Mouse (Mus musculus) CH12.LX (cell line): ENCODE measurements around the gene Glra3.

Experiments used
- CTCF ChIP-seq, 2 experiments: IDR thresholded peaks in 1 of 2; conservative IDR thresholded peaks in 1 of 2; 2 replicates each; pipeline ENCODE4 v1.5.1; 2011 to 2012; ENCODE audit warnings: low read depth in 2 of 2, low read length in 2 of 2, improper control_type of control experiment in 1 of 2, inconsistent platforms in 1 of 2, mild to moderate bottlenecking in 1 of 2, moderate library complexity in 1 of 2
- RAD21 ChIP-seq: IDR thresholded peaks from 2 replicates; pipeline ENCODE4 v1.6.1; 2011; ENCODE audit warnings: low read depth, mild to moderate bottlenecking, low read length, improper control_type of control experiment, moderate library complexity

GRCm38 (mm10) chr8:55964759-55965320 lies 24.6 kb downstream of the Glra3 start:
- TF ChIP-seq CTCF (conservative IDR thresholded peaks at IDR 0.05 in 1 of 2, IDR thresholded peaks at IDR 0.05 in 1 of 2; ENCODE audit: low read depth in 2 of 2, low read length in 2 of 2) (no peak), RAD21 (no peak)
